Mouse (Mus musculus): ENCODE measurements at regions not wholly inside any gene's neighbourhood (a gene's known extent, or its start where the extent isn't known, plus 50 kb on each side); places are given as distances from the start of the nearest gene placed in this dataset.

- 85% methylated on average over 4 of the region's 4 CpGs for WGBS
- Histone ChIP-seq H3K4me3 (replicated peaks) (no peak overlapping the region), H3K9me3 (replicated peaks) (no peaks in the 10 kb centered on the region), H3K4me2 (no peak overlapping the region), H3K4me1 (no peaks in the 10 kb centered on the region), H3K9ac (replicated peaks) (no peak overlapping the region), H3K27me3 (replicated peaks) (no peaks in the 10 kb centered on the region; the same call in 1 of the 2 replicates), H3K27ac (replicated peaks) (no peak overlapping the region), H3K36me3 (no peaks in the 10 kb centered on the region)
- ATAC-seq (ENCODE audit: low FRiP score): no peak
Observed at GRCm38 (mm10) chr2:105505554-105505953, 106.4 kb upstream of the Rcn1 start.

- 56% methylated on average over 4 of the region's 4 CpGs for WGBS
Observed at GRCm38 (mm10) chr2:105507160-105507559, 108.0 kb upstream of the Rcn1 start.

GRCm38 (mm10) chr2:105510816-105511215 lies 111.7 kb upstream of the Rcn1 start:
- Histone ChIP-seq H3K4me1 (no peaks in the 10 kb centered on the region), H3K9me3 (replicated peaks) (no peaks in the 10 kb centered on the region), H3K4me3 (replicated peaks) (no peak overlapping the region), H3K9ac (replicated peaks) (no peak overlapping the region), H3K27ac (replicated peaks) (no peak overlapping the region), H3K27me3 (replicated peaks) (no peaks in the 10 kb centered on the region; the same call in 1 of the 2 replicates), H3K36me3 (no peaks in the 10 kb centered on the region), H3K4me2 (no peak overlapping the region)
- ATAC-seq (ENCODE audit: low FRiP score): no peak
- WGBS: 93% methylated on average over 4 of the region's 4 CpGs

More at GRCm38 (mm10) chr2:105507160-105507559, 108.0 kb upstream of the Rcn1 start:
- H3K4me2 ChIP-seq: no peak overlapping the region
- ATAC-seq (ENCODE audit: low FRiP score): no peak
- no peaks in the 10 kb centered on the region for H3K9me3 ChIP-seq (replicated peaks)
- H3K27me3 ChIP-seq (replicated peaks): no peaks in the 10 kb centered on the region; the same call in 1 of the 2 replicates
- H3K4me1 ChIP-seq: no peaks in the 10 kb centered on the region
- no peak overlapping the region for H3K9ac ChIP-seq (replicated peaks)
- H3K36me3 ChIP-seq: no peaks in the 10 kb centered on the region
- no peak overlapping the region for H3K27ac ChIP-seq (replicated peaks)
- no peak overlapping the region for H3K4me3 ChIP-seq (replicated peaks)

- no peaks in the 10 kb centered on the region for H3K9me3 ChIP-seq (replicated peaks)
- H3K4me3 ChIP-seq (replicated peaks): no peak overlapping the region
Observed at GRCm38 (mm10) chr2:105511690-105512089, 112.6 kb upstream of the Rcn1 start.

GRCm38 (mm10) chr2:105514226-105514625 lies 115.1 kb upstream of the Rcn1 start:
- no peak for ATAC-seq (ENCODE audit: low FRiP score)

More at GRCm38 (mm10) chr2:105511690-105512089, 112.6 kb upstream of the Rcn1 start:
- no peaks in the 10 kb centered on the region for H3K36me3 ChIP-seq
- no peak for ATAC-seq (ENCODE audit: low FRiP score)
- H3K27ac ChIP-seq (replicated peaks): no peak overlapping the region
- H3K4me1 ChIP-seq: peaks cover 5% of the 10 kb centered on the region; the same call in 1 of the 2 replicates
- H3K4me2 ChIP-seq: no peak overlapping the region
- H3K9ac ChIP-seq (replicated peaks): no peak overlapping the region
- no peaks in the 10 kb centered on the region; the same call in 1 of the 2 replicates for H3K27me3 ChIP-seq (replicated peaks)
- WGBS: 47% methylated on average over 4 of the region's 4 CpGs

GRCm38 (mm10) chr2:105514881-105515280 lies 115.8 kb upstream of the Rcn1 start:
- WGBS: 71% methylated on average over 3 of the region's 3 CpGs
- no peaks in the 10 kb centered on the region for H3K9me3 ChIP-seq (replicated peaks)
- H3K4me2 ChIP-seq: no peak overlapping the region
- H3K9ac ChIP-seq (replicated peaks): no peak overlapping the region
- ATAC-seq (ENCODE audit: low FRiP score): no peak
- H3K36me3 ChIP-seq: no peaks in the 10 kb centered on the region
- H3K4me3 ChIP-seq (replicated peaks): no peak overlapping the region
- H3K4me1 ChIP-seq: peaks cover 5% of the 10 kb centered on the region; the same call in 1 of the 2 replicates
- H3K27ac ChIP-seq (replicated peaks): no peak overlapping the region
- 0 out of 2 replicates have a peak, but pooled peaks cover 6% of the 10 kb centered on the region for H3K27me3 ChIP-seq (replicated peaks)

More at GRCm38 (mm10) chr2:105514226-105514625, 115.1 kb upstream of the Rcn1 start:
- 83% methylated on average over 1 of the region's 1 CpGs for WGBS
- Histone ChIP-seq H3K4me1 (peaks cover 5% of the 10 kb centered on the region; the same call in 1 of the 2 replicates), H3K36me3 (no peaks in the 10 kb centered on the region), H3K27ac (replicated peaks) (no peak overlapping the region), H3K4me3 (replicated peaks) (no peak overlapping the region), H3K4me2 (no peak overlapping the region), H3K9me3 (replicated peaks) (no peaks in the 10 kb centered on the region), H3K9ac (replicated peaks) (no peak overlapping the region), H3K27me3 (replicated peaks) (peaks cover 6% of the 10 kb centered on the region; the same call in 1 of the 2 replicates)

- Histone ChIP-seq H3K27me3 (replicated peaks) (0 out of 2 replicates have a peak, but pooled peaks cover 6% of the 10 kb centered on the region), H3K9ac (replicated peaks) (no peak overlapping the region)
Observed at GRCm38 (mm10) chr2:105515326-105515725, 116.2 kb upstream of the Rcn1 start.

GRCm38 (mm10) chr2:105516267-105517133 lies 117.4 kb upstream of the Rcn1 start:
- 46% methylated on average over 6 of the region's 6 CpGs for WGBS
- no peaks in the 10 kb centered on the region for H3K36me3 ChIP-seq
- 0 out of 2 replicates have a peak, but pooled peaks cover 6% of the 10 kb centered on the region for H3K27me3 ChIP-seq (replicated peaks)
- no peaks in the 10 kb centered on the region for H3K9me3 ChIP-seq (replicated peaks)
- H3K4me3 ChIP-seq (replicated peaks): no peak overlapping the region
- no peak overlapping the region for H3K4me2 ChIP-seq
- ATAC-seq (ENCODE audit: low FRiP score): peak; percentile 35; the same call in 1 of the 2 replicates
- H3K27ac ChIP-seq (replicated peaks): no peak overlapping the region
- H3K4me1 ChIP-seq: peaks cover 5% of the 10 kb centered on the region; the same call in 1 of the 2 replicates
- no peak overlapping the region for H3K9ac ChIP-seq (replicated peaks)

More at GRCm38 (mm10) chr2:105515326-105515725, 116.2 kb upstream of the Rcn1 start:
- Histone ChIP-seq H3K4me2 (no peak overlapping the region), H3K4me3 (replicated peaks) (no peak overlapping the region), H3K27ac (replicated peaks) (no peak overlapping the region), H3K4me1 (peaks cover 5% of the 10 kb centered on the region; the same call in 1 of the 2 replicates), H3K36me3 (no peaks in the 10 kb centered on the region), H3K9me3 (replicated peaks) (no peaks in the 10 kb centered on the region)
- no peak for ATAC-seq (ENCODE audit: low FRiP score)
- 67% methylated on average over 3 of the region's 3 CpGs for WGBS

- no peak overlapping the region for H3K27ac ChIP-seq (replicated peaks)
- peaks cover 9% of the 10 kb centered on the region; the same call in 1 of the 2 replicates for H3K27me3 ChIP-seq (replicated peaks)
- no peaks in the 10 kb centered on the region for H3K9me3 ChIP-seq (replicated peaks)
- H3K36me3 ChIP-seq: no peaks in the 10 kb centered on the region
- WGBS: 16% methylated on average over 4 of the region's 4 CpGs
- no peak overlapping the region for H3K9ac ChIP-seq (replicated peaks)
- no peak for ATAC-seq (ENCODE audit: low FRiP score)
- H3K4me3 ChIP-seq (replicated peaks): no peak overlapping the region
- no peaks in the 10 kb centered on the region for H3K4me1 ChIP-seq
- no peak overlapping the region for H3K4me2 ChIP-seq
Observed at GRCm38 (mm10) chr2:105521841-105522240, 122.7 kb upstream of the Rcn1 start.

- Histone ChIP-seq H3K4me1 (no peaks in the 10 kb centered on the region), H3K27ac (replicated peaks) (no peak overlapping the region), H3K4me2 (no peak overlapping the region), H3K4me3 (replicated peaks) (no peak overlapping the region), H3K9ac (replicated peaks) (no peak overlapping the region), H3K27me3 (replicated peaks) (peaks cover 3% of the 10 kb centered on the region; the same call in 1 of the 2 replicates), H3K36me3 (no peaks in the 10 kb centered on the region), H3K9me3 (replicated peaks) (no peaks in the 10 kb centered on the region)
- ATAC-seq (ENCODE audit: low FRiP score): peak; percentile 28; the same call in 1 of the 2 replicates
- WGBS: 3% methylated on average over 5 of the region's 5 CpGs
Observed at GRCm38 (mm10) chr2:105523297-105523802, 124.2 kb upstream of the Rcn1 start.

- Histone ChIP-seq H3K4me3 (replicated peaks) (no peak overlapping the region), H3K27ac (replicated peaks) (no peak overlapping the region), H3K27me3 (replicated peaks) (peaks cover 3% of the 10 kb centered on the region; the same call in 1 of the 2 replicates), H3K9me3 (replicated peaks) (no peaks in the 10 kb centered on the region), H3K4me1 (no peaks in the 10 kb centered on the region), H3K4me2 (no peak overlapping the region), H3K36me3 (no peaks in the 10 kb centered on the region), H3K9ac (replicated peaks) (no peak overlapping the region)
- ATAC-seq (ENCODE audit: low FRiP score): no peak
- 77% methylated on average over 7 of the region's 7 CpGs for WGBS
Observed at GRCm38 (mm10) chr2:105525111-105525610, 126.0 kb upstream of the Rcn1 start.
